Mouse (Mus musculus): ENCODE data around the gene Dlx4.

Dlx4 gene

DNA sequence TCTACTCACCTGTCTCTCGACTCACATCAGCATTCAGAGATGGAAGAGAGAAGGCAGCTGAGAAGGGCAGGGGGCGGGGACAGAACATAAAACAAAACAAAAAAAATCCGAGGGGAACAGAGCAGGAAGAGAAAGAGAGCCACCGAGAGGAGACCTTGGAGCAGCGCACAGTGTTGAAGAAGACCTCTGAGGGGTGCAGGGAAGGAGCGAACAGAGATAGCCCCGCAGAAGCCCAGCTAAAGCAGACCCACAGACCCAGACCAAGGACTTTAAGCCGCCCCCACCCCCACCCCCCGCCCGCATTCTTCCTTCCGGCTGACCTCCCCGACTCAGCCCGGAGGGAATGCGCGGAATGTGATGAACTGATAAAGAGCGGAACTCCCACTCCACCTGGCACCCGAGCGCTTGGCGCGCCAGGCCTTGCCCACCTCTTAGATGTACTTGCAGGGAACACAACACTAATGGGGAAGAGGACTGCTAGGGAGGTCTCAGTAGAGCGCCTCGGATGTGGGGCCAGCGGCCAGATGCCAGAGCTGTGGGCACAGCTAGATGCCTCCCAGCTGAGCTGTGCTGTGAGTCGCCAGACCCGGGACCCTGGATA lies 40.7 kb downstream of the Dlx4 start:
- DNase-seq (ENCODE audit: extremely low read depth, low read depth, low spot score): no peak

DNA sequence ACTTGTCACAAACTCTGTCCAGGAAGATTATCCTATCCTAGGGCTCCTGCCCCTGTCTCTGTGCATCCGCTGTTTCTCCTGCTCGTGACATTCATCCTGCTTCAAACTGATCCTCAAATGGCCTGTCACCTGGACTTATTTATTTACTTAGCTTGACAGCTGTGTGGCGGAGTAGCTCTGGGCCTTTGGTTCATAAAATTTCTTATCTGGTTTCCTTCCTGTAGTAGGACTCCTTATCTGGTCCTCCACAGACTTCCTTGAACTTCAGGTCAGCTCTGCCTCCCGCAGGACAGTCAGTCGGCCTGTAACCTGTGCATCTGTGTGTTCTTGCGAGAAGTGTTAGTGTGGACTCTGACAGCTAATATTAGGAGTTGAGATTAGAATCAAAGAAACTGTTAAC lies 41.8 kb downstream of the Dlx4 start:
- DNase-seq (ENCODE audit: extremely low read depth, low read depth, low spot score): no peak

DNA sequence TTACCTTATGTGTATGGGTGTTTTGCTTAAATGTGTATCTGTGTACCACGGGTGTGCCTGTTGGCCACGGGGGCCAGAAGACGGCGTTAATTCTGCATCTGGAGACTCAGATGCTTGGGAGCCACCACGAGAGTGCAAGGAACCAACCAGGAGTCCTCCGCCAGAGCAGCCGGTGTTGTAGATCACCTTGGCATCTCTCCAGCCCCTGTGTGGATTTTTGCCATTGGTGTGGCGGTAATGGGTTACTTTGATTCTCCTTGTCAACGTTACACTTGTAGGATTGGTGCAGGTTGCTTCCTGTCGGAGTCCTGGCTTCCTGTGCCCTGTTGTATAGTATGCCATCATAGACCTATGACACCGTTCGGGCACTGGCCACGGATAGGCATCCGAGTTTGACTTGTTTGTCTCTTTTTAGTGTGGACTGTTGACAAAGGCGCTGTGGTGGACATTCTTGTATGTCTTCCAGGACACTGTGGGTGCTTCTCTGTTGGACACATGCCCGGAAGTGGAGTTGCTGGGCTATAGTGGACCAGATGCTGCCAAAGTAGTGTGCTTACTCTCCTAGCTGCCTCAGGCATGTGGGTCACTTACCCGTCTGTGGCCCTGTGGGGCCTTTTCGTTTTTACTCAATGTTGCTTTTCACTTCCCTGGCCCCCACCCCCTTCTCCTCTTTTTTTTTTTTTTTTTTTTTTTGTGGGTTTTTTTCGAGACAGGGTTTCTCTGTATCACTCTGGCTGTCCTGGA lies 43.7 kb downstream of the Dlx4 start:
- DNase-seq (ENCODE audit: extremely low read depth, low read depth, low spot score): no peak

DNA sequence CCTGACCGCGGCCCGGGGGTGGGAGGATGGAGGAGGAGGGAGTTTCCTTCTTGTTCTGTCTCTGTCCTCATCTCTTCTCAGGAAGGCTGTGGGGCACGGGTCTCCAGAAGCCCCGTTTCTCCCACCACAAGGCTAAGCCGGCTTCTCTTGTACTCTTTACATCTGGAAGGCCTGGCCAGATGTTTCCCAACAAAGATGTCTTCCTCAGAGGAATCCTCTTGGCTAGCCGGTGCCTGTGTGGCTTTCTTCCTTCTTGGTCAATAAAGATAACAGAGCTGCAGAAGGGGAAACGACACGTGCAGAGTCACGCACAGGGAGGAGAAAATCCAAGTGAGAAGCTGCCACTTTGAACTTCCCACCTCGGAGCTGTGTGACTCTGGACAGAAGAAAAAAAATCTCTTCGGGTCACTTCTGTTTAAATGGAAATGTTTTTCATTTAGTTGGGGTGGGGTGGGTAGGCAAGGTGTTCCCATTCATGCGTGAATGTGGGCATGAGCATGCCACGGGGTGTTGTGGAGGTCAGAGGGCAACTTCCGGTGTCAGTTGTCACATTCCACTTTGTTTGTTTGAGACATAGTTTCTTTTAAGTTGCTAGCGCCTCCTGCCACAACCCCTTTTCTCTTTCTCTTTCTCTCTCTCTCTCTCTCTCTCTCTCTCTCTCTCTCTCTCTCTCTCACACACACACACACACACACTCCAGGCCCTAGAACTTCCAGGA lies 44.8 kb downstream of the Dlx4 start:
- DNase-seq (ENCODE audit: extremely low read depth, low read depth, low spot score): no peak

DNA sequence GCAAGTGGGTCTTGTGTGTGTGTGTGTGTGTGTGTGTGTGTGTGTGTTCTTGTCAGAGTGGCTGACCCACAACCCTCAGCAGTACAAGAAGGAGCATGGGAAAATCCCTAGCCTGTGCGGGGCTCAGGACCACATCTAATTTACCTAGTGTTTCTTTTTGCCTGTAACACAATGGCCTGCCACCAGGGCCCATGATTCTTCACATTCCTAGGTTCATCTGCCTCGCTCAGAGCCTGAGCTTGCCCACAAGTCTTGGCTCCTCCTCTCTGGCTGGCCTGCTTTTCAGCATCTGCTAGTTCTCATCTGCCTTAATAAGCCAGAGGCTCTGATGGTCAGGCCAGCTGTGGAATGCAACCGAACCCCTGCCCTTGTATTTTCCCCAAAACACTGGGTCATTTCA lies 45.7 kb downstream of the Dlx4 start:
- DNase-seq (ENCODE audit: extremely low read depth, low read depth, low spot score): no peak

DNA sequence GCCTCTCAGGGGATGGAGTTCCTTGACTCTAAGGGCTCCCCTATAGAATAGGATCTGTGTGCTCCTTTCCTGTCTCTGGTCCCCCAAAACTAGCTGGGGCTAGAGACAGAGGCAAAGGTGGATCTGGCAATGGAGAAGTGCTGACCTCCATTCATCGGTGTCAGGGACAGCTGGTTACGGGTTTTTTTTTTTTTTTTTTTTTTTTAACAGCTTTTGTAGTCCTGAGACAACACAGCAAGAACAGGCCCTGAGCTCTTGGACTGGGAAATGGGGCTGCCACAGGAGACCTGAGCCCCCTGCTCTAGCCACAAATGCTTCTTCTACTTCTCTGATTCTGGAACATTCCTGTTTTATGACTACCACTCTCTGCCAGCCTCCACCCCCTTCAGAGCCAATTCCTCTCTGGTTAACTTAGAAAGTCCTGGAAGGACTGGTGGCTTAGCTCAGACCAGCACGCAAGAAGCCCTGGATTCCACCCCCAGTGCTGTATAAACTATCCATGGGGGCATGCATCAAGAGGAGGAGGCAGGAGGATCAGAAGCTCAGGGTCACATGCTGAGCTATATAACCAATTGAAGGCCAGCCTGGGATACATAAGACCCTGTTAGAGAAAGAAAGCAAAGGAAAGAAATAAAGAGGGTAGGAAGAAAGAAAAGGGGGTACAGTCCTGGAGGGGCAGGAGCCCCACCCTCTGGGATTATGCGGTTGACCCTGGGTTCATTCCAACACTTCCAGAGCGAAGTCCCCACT lies 47.5 kb downstream of the Dlx4 start:
- no peak for DNase-seq (ENCODE audit: extremely low read depth, low read depth, low spot score)

DNA sequence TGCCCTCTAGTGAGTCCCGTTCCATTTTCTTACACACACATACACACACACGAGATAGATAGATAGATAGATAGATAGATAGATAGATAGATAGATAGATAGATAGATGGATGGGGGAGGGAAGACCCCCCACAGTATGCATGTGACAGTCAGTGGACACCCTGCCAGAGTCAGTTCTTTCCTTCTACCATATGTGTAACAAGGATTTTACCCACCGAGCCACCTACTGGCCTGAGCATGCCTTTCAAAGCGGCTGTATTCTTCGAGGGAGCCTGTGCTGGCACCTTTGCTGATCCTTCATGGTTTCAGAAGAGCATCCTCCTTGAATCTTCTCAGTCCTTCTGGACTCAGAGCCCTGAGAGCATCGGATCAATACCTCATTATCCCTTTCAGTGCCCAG lies 48.2 kb downstream of the Dlx4 start:
- DNase-seq (ENCODE audit: extremely low read depth, low read depth, low spot score): no peak

DNA sequence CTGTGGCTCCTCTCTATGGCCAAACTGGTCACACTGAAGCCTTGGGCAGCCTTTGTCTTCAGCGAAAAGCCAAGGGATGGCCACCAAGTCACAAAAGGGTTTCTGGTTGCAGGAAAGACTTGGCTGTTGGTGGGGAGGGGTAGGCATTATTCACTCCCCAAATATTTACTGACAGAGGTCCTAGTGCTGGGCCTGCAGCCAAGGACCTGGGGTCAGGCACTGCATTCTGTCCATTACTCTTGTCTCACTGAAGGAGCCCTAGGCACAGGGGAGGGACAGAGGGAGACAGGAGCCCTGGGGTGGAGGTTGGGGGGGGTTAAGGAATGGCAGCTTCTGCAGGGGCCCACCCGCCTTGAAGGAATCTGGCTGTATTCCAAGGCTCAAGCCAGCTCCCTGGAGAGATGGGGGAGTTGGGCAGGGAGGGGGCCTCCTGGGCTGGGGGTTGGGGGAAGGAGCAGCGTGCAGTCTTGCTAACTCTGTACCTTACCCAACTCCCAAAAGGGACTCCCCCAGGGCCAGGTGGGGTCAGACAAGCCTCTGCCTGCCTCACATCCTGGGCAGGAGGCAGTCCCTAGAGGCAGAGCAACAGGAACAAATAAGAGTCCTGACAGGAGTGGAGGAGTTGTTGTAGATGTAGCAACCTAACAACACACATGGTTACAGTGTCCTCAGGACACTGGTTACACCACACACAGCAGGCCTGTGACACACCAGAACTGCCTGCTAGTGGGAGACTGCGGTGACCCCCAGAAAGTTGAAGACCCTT lies 49.3 kb downstream of the Dlx4 start:
- no peak for DNase-seq (ENCODE audit: extremely low read depth, low read depth, low spot score)

DNA sequence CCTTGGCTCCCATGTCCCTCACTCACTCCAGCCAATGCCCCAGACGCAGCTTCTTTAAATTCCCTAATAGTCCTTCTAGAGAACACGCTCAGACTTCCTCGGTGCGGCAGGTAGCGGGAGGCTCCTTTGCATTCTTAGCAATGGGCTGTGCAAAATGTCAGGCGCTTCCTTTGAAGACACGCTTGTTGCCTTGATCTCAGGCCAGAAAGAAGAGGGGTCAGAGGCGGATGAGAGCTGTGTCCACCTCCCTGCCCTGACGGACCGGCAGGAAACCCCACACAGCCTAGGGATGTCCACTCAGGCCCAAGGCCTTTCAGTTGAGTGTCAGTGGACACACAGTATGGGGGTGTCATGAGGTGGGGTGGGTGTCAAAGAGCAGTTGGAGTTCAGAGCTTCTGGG lies 50.5 kb downstream of the Dlx4 start:
- DNase-seq (ENCODE audit: extremely low read depth, low read depth, low spot score): no peak

DNA sequence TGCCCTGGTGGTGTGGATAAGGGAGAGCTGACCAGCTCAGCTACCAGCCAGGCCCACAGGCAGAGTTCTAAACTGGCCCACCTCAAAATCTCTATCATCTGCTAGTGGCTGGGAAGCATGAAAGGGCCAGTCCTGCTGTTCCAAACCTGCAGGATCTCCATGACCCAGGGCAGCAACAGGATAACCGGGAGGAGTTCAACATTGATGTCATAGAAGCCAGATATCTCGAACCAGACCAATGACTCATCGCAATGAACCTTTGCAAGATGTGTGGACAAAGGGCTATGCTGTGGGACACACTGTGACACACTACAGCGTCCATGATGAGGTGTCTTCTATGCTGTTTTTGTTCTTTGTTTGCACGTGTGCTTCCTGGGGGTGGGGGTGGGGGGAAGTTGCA lies 53.0 kb downstream of the Dlx4 start:
- no peak for DNase-seq (ENCODE audit: extremely low read depth, low read depth, low spot score)

All from fat pad, adult 2 months (tissue).